Mouse (Mus musculus) gonadal fat pad, adult 2 months (tissue): ENCODE results near the gene Lcp2. TPM values are rescaled to one million over a fixed set of nuclear protein-coding genes. Genes with fewer than 3 reads are reported as not detected.
"Not testable (repeated sequence)": the region's sequence is repeated elsewhere in the genome, so short reads cannot be mapped to it uniquely, and the experiment has no call there.

Experiments
- DNase-seq: peaks from one replicate; pipeline ENCODE4 v3.0.0-alpha.2; 2012; ENCODE audit warnings: low read depth
- polyA plus RNA-seq: library from polyadenylated mRNA; depleted of rRNA; stranded (reverse); fragments of >200 nt; gene quantifications from 2 replicates; pipeline ENCODE4 v1.2.3, GENCODE M21; 2012; rRNA removed

Gene Lcp2
- polyA plus RNA-seq, 1 experiment, result 3.3 TPM

DNA sequence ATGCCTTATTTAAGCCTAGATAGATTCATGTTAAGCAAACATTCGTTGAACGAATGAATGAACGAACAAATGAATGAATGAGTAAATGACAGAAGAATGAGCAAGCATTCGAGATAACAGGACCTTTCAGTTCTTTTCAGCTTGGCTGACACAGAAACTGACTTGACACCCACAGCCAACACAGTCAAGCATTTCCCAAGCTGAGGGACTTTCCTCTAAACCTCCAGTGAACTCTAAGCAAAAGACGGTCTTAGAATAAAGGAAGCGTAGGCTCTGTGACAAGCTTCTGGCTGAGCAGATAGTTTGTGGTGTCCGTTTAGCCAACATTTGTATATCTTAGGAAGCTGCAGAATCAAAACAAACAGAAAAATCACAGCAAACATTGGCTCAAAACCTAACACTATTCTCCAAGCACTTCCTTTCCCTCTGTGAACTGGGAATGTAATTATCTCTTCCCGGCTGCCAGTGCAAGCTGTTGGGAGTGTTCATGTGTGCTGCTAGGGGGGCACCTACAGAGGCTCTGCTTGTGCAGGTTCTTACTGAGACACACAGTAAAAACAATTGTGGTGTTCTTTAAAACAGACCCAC is 39.5 kb downstream of the Lcp2 start:
- no peak for DNase-seq

DNA sequence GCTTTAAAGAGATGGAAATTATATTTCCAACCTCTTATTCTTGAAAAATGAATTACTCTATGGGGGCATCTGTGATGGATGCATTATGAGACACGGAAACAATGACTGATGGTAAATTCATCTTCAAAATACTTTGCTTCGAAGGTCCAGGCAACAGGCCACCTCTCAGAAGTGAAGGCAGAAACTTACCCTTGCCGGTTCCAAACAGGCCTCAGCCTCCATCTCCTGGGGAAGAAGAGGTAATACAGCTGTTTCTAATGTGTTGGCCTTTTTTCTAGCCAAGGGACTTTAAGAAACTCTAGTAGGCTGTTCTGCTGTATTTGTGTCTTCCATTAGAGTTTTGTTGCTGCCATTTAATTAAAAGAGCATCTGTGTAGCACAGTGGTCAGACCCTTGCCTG is 40.3 kb downstream of the Lcp2 start:
- DNase-seq, result no peak

DNA sequence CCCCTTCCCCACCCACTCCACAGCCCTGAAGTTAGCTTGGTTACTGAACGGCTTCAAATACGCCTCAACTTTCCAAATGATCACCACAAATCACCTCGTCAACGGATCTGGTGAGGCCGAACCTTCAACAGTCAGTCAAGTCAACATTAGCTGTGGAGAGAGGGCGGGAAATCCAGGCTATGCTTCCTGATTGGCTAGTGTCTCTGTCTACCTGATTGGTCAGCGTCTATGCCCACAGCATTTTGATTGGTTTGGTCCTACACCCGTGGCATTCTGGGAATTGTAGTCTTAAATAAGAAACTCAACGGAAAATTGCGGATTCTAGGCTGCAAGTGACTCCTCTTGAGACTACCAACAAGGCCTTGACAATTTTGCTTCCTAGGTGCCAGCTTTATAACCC is 51.7 kb downstream of the Lcp2 start, which contains the start of gene 4930469K13Rik:
TSS of gene 4930469K13Rik (minus strand) at position 133 of the 400 bp plus-strand sequence.
- no peak for DNase-seq

DNA sequence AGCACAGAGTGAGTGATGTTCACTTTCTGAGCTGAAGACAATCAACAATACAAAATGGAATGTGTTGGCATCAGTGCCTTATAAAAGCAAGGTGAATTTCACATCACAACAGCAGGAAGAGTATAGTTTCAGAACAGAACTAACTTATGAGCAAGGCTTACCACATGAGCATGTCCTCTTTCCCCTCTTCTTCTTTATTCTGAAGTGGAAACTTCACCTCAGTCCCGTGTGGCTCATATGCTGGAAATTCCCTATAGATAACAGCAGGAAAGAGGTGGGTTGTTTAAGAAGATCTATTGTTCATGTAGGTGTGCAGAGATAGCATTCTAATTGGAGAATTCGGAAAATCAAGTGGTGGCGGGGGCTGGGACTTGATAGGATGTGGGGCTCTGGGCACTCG is 55.1 kb downstream of the Lcp2 start:
- no peak for DNase-seq

DNA sequence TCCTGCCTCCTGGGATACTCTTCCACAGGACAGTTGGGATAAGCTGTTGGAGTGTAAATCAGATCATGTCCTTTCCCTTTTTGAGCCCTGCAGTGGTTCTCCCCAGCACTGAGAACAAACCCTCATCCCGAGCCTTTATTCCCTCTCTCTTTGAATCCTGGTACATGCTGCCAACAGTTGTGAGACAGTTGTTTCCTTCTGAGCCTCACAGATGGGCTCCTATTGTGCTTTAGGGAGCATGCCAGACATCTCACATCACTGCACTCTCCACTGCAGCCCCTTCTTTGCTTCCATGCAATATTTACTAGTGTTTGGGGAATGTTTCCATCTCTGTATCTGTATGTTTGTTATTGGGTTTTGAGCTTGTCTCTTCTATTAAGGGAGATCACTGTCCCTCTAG is 58.2 kb downstream of the Lcp2 start:
- no peak for DNase-seq

DNA sequence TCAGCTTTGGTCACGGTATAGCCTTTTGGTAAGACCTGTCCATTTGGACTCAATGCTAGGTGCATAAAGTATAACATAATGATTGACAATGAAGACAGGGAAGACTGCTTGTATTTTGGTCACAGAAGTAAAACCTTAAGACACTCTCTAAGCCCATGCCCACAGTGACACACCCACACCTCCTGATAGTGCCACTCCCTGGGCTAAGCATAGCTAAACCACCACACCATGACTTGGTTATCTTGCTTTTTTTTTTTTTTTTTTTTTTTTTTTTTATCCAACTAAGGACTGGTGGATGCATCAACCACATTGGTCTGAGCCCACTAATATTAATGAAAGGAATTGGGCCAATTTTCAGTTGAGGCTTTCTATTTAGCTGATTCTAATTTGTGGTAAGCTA is 62.5 kb downstream of the Lcp2 start:
- DNase-seq, result no peak

DNA sequence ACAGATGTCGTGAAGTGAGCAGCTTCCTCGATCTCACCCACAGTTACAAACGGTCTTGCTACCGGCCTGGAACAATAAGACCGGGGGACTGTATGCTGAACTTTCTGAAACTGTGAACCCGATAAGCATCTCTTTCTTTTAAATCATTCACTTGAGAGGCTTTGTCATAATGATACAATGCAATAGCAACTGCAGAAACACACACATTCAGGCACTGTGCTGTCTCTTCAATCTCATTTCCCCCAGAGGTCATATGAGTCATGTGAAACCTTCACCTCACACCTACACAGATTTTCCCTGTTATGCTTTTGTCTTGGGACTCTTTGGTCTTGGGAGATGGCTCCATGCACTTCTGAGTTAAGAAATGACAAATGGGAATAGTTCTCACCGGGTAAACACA is 65.2 kb downstream of the Lcp2 start:
- peak; percentile 69 for DNase-seq

DNA sequence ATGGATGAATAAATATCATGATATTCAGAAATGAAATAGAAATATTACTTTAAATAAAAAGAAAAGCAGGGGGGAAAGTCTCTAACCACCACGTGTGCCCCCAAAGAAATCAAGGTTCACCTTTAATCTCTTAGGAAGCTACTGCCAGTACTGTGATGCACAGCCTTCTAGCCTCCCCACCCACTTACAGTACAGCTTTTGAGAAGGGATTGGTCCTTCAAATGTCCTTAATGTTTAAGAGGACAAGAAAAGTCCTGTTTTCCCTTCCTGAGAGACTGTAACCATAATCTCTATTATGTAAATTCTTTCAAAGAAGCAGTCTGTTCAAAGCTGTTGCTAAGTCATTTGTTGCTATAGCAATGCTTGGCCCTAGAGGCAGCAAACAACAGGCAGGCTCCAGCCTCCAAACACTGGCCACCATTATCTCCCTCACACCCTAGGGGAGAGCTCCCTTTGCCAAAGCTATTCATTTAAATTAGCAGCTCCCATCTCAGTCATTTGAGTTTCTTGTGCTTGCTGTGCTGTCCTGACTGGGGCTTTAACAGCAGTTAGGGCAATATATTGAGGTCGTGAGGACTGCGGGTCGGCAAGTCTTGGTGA is 66.2 kb downstream of the Lcp2 start:
- DNase-seq, result no peak

DNA sequence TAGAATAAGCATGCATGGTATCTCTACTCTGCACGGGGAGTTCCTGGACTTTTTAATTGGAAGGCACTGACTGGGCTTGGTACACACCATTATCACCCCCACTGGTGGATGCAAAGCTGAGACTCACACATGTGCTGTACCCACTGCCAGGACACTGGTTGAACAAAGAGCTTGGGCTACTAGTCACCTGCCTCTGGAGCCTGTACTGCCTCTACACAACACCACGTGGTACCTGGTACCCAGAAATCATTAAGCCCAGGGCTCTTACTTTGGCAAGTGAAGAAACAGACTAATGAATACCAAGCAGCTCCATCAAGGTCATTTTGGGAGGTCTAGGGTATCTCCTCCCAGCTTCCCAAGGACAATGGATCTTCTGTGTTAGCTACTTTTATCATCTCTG is 67.0 kb downstream of the Lcp2 start:
- no peak for DNase-seq

DNA sequence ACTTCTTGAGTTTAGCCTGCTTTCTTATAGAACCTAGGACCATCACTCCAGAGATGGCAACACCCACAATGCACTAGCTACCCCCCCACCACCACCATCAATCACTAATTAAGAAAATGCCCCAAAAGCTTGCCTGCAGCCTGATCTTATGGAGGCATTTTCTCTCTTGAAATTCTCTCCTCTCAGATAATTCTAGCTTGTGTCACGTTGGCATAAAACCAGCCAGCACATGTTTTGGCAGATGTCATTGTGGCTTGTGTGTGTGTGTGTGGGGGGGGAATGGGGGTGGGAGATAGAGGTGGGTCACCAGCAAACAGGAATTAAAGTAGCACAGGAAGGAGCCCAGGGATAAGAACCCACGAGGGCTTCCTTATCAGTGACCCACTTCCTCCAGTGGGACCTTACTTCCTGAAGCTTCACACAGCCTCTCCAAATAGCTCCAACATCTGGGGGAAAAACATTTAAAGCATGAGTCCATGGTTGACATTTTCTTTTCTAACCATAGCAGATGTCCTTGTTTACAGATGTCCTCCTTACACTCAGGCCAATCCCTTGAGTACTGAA is 69.9 kb downstream of the Lcp2 start:
- DNase-seq, result no peak

DNA sequence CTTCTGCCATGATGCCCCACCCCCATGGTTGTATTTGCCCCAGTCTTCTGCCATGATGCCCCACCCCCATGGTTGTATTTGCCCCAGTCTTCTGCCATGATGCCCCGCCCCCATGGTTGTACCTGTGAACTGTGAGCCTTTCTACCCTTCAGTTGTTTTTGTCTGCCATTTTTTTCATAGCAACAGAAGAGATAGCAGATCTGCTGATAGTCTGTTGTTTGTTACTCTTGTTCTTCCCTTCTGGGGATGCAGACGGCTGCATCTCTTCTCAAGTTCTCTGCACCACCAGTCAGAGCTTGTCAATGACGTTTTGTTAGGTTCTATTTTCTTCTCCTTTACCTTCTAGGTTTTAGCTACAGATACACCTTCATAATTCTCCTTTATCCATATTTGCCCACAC is 70.9 kb downstream of the Lcp2 start:
- no peak for DNase-seq

DNA sequence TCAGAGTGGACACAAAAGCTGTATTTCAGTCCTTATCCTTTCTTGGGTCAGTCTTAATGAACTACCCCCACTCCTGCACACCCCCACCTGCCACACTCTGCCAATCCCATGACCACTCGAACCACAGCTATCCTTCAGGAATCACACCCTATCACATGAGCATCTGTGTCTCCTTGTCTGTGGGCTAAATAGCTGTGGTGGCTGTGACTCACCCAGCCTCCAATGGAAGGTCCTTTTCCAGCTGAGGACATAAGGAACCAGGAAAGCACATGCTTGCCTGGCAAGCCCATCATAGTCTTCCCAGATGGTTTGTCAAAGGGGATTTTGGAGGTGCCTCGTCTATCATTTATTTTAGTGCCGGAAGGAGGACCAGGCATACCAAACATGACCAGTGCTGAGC is 71.6 kb downstream of the Lcp2 start:
- no peak for DNase-seq

DNA sequence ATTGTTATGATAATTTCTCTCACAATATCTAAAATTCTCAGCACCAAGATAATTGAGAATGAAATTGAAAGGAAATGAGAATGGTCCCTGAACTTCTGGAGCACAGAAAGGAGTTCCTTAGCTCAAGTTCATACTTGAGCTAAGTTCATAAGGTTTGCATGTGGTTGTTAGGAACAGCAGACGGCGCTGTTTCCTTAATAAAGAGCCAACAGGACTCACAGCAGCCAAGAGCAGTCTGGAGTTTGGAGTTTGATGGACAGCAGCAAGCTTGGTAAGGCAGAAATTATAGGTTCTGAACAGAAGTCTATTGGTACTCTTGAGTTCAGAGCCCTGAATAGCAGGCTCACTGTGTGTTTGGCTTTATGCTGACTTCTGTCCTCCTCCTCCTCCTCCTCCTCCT is 76.4 kb downstream of the Lcp2 start:
- no peak for DNase-seq

DNA sequence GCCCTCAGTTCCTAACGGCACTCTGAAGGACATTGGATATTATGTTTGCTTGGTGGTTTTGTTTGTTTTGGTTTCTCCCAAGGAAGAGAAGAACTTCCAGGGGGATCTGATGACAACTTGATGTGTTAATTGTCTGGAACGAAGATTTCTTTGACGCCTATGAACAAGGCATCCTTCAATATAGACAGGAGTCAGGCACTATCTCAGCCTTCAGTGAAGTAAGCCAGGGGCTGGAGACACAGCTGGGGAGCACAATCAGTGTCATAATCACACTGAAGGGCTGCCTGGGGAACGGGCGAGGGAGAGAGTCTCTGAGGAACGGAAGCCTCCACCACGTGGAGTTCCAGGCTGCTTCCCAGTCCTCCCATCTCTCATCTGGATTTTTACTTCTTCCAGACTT is 78.1 kb downstream of the Lcp2 start:
- DNase-seq, result no peak

DNA sequence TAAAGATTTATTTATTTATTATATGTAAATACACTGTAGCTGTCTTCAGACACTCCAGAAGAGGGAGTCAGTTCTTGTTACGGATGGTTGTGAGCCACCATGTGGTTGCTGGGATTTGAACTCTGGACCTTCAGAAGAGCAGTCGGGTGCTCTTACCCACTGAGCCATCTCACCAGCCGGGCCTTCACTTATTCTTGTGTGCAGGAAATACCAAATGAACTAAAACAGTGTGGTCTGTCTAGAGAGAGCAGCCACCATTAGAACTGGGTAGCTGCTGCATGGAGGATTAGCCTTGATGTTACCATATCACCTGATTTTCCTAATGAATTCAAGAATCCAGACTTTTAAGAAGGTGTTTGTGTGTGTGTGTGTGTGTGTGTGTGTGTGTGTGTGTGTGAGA is 79.0 kb downstream of the Lcp2 start:
- not testable (repeated sequence) for DNase-seq

DNA sequence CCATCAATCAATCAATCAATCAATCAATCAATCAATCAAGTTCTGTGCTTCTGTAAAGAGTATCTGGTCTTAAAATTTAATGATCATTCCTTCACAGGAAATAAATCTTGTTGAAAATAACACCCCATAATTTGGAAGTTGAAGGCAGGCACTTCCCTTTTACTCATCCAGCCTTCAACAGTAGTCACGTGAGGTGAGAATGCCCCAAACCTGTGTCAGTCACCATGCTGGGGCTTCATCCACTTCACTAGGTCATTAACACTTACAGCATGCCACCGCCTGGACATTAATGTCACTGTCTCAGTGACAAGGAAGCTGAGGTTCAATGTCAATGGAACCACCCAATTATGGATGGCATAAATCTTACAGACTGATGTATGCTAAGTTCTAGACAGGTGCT is 81.7 kb downstream of the Lcp2 start:
- no peak for DNase-seq

DNA sequence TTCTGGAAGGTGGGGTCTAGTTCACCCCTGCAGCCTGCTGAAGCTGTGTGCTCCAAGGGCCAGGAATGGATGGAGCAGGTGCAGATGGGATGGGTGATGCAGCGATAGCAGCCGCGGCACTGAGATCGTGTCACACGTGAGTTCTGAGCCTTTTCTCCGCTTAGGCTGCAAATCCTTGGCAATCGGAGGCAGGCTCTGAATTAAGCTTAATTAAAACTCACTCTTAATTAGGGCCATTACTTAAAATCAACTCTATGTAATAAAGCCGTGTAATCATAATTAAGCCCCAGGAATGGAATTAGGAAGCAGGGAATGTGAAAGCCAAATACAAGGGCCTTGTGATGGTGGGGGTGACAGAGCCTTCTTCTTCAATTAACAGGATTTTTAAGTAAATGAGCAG is 92.6 kb downstream of the Lcp2 start:
- DNase-seq, result no peak

Other genes starting within 250 kb of the Lcp2 start
- 1.6 and 1.8 TPM in 2 replicates for gene Kcnmb1, start 83.9 kb upstream of the Lcp2 start, polyA plus RNA-seq
- 4.4 TPM in 2 replicates for gene Kcnip1, start 53.8 kb upstream of the Lcp2 start, polyA plus RNA-seq
- 1.2 and 1.4 TPM in 2 replicates for gene 4930469K13Rik, start 51.6 kb downstream of the Lcp2 start, polyA plus RNA-seq
- gene Foxi1, start 161.2 kb downstream of the Lcp2 start, polyA plus RNA-seq, result 22.2 and 29.9 TPM in 2 replicates